Mouse (Mus musculus) hindbrain, embryonic 12.5 days (tissue): ENCODE results near the gene Igf2bp1. TPM values are rescaled to one million over a fixed set of nuclear protein-coding genes. Genes with fewer than 3 reads are reported as not detected.

ENCODE experiments used
- ATAC-seq: fragments of 200-750 bp; cut with Nextera tagmentation; 2 replicates; pipeline ENCODE4 v1.8.0; 2017; ENCODE audit warnings: moderate TSS enrichment; ENCODE audit not compliant: low FRiP score
- H3K27ac ChIP-seq: fragments of 300-500 bp; sonication (generic); 2 replicates; pipeline ENCODE4 v1.5.1; 2016; ENCODE audit warnings: mild to moderate bottlenecking
- H3K27me3 ChIP-seq: fragments of 300-500 bp; sonication (generic); 2 replicates; pipeline ENCODE4 v1.6.1; 2016; ENCODE audit warnings: mild to moderate bottlenecking
- H3K36me3 ChIP-seq: fragments of 300-500 bp; sonication (generic); 2 replicates; pipeline ENCODE4 v1.6.1; 2016; ENCODE audit warnings: mild to moderate bottlenecking
- H3K4me1 ChIP-seq: fragments of 300-500 bp; sonication (generic); 2 replicates; pipeline ENCODE4 v1.6.1; 2016
- H3K4me2 ChIP-seq: fragments of 300-500 bp; sonication (generic); replicated peaks from 2 replicates; pipeline ENCODE4 v1.6.1; 2016; ENCODE audit warnings: mild to moderate bottlenecking
- H3K4me3 ChIP-seq: fragments of 300-500 bp; sonication (generic); 2 replicates; pipeline ENCODE4 v1.5.1; 2016; ENCODE audit warnings: mild to moderate bottlenecking
- H3K9ac ChIP-seq: fragments of 300-500 bp; sonication (generic); 2 replicates; pipeline ENCODE4 v1.6.1; 2016; ENCODE audit warnings: mild to moderate bottlenecking, moderate library complexity
- H3K9me3 ChIP-seq: fragments of 300-500 bp; sonication (generic); replicated peaks from 2 replicates; pipeline ENCODE4 v1.6.1; 2016; ENCODE audit warnings: mild to moderate bottlenecking
- WGBS: fragments of 180-500 bp; shearing (Covaris S2); methylation state at CpG from one replicate; pipeline ENCODE4 v1.1.7; 2016; 5-methylcytosine and 5-hydroxymethylcytosine counted together
- microRNA-seq: library from miRNA; unstranded; fragments of <30 nt; microRNA quantifications from one replicate; pipeline ENCODE4, GENCODE M21; 2017
- polyA plus RNA-seq: library from polyadenylated mRNA; unstranded; fragments of >200 nt; fragmentation: Nextera tagmentation; extraction: Ambion mirVana; gene quantifications from 2 replicates; pipeline ENCODE4 v1.2.1, GENCODE M21; 2016

Gene Igf2bp1
- polyA plus RNA-seq, 1 experiment from 2014 or later, result 73.3 TPM

GRCm38 (mm10) chr11:95911579-95911978, 94.2 kb downstream of the Igf2bp1 start:
- peaks cover 6% of the 10 kb centered on the region; the same call in 1 of the 2 replicates for H3K4me1 ChIP-seq
- H3K9ac ChIP-seq, result no peak overlapping the region
- no peaks in the 10 kb centered on the region for H3K9me3 ChIP-seq
- H3K4me2 ChIP-seq, result no peak overlapping the region
- no peaks in the 10 kb centered on the region for H3K36me3 ChIP-seq
- H3K27ac ChIP-seq, result no peak overlapping the region
- 14% methylated on average over 6 of the region's 7 CpGs for WGBS
- H3K4me3 ChIP-seq, result no peak overlapping the region
- H3K27me3 ChIP-seq, result peaks cover 60% of the 10 kb centered on the region
- no peak for ATAC-seq

GRCm38 (mm10) chr11:95907805-95908524, 97.8 kb downstream of the Igf2bp1 start:
- Histone ChIP-seq H3K4me1 (no peaks in the 10 kb centered on the region), H3K9me3 (no peaks in the 10 kb centered on the region), H3K4me3 (no peak overlapping the region), H3K27me3 (peaks cover 25% of the 10 kb centered on the region), H3K27ac (no peak overlapping the region), H3K36me3 (no peaks in the 10 kb centered on the region), H3K4me2 (no peak overlapping the region), H3K9ac (no peak overlapping the region)
- no peak for ATAC-seq
- 84% methylated on average over 5 of the region's 5 CpGs for WGBS

Small RNA genes lying within 50 kb of the gene (microRNA-seq; reads per million reads assigned to microRNA genes)
- 0.81 reads per million for gene Mir3063

Other genes with a start within 250 kb of the Igf2bp1 start
- gene Phospho1, start 181.4 kb downstream of the Igf2bp1 start, polyA plus RNA-seq, result 0.43 TPM in 1 of 2 replicates, not detected in the other
- gene Gngt2, start 168.7 kb downstream of the Igf2bp1 start, polyA plus RNA-seq, result 5.5 and 7.9 TPM in 2 replicates
- 3.7 and 4.7 TPM in 2 replicates for gene Abi3, start 163.5 kb downstream of the Igf2bp1 start, polyA plus RNA-seq
- not detected in 2 replicates for gene B4galnt2, start 91.0 kb downstream of the Igf2bp1 start, polyA plus RNA-seq
- not detected in 2 replicates for gene Gip, start 18.6 kb upstream of the Igf2bp1 start, polyA plus RNA-seq
- gene Snf8, start 28.9 kb upstream of the Igf2bp1 start, polyA plus RNA-seq, result 115 and 118 TPM in 2 replicates
- gene Ube2z, start 59.4 kb upstream of the Igf2bp1 start, polyA plus RNA-seq, result 40.7 and 43.4 TPM in 2 replicates
- gene Atp5g1, start 69.7 kb upstream of the Igf2bp1 start, polyA plus RNA-seq, result 377 and 424 TPM in 2 replicates
- 0.15 TPM in 1 of 2 replicates, not detected in the other for gene Calcoco2, start 106.0 kb upstream of the Igf2bp1 start, polyA plus RNA-seq
- 0.13 and 0.15 TPM in 2 replicates for gene Ttll6, start 127.8 kb upstream of the Igf2bp1 start, polyA plus RNA-seq
- not detected in 2 replicates for gene Hoxb13, start 188.4 kb upstream of the Igf2bp1 start, polyA plus RNA-seq